Mouse (Mus musculus) kidney, postnatal 14 days (tissue): ENCODE measurements at regions not wholly inside any gene's neighbourhood (a gene's known extent, or its start where the extent isn't known, plus 50 kb on each side); places are given as distances from the start of the nearest gene placed in this dataset.
A peak's percentile ranks its signal among the peaks of the same experiment; 100 is the strongest.

ENCODE experiments used
- DNase-seq: peaks from one replicate; pipeline ENCODE4 v3.0.0; 2022; ENCODE audit warnings: mixed read lengths

DNA sequence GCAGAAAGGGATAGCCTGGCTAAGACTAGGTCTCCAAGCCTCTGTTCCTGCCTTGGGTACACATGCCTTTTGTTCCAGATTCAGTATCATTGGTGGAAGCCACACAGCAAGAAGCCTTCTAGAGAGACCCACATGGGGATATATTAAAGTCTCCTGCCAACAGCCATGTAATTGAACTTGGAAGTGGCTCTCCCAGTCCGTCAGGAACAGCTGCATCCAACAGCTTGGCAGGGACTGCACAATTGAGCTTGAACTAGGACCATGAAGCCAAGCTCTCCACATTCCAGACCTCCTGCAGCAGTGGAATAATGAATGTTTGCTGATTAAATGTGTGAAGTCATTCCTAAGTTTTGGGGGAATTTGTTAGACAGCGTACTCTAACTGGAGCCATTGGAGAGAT is 94.5 kb downstream of the Gpr139 start:
- DNase-seq, result no peak

DNA sequence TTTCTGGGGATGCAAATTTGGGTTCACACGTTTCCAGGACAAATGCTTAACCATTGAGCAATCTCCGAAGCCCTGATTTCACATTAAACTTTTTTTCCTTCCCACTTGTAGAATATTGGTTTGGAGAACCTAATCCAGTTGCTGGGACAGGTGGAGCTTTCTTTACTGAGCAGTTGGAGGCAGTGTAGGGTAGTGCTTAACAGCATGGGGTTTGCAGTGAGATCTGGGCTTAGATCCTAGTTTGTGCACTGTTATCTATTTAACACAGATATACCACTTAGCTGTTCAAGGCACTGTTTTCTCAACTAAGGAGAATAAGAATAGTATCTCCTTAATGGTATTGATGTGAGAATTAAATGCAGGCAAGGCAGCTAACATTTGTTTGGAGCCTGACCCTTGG is 93.5 kb upstream of the Gprc5b start:
- no peak for DNase-seq

DNA sequence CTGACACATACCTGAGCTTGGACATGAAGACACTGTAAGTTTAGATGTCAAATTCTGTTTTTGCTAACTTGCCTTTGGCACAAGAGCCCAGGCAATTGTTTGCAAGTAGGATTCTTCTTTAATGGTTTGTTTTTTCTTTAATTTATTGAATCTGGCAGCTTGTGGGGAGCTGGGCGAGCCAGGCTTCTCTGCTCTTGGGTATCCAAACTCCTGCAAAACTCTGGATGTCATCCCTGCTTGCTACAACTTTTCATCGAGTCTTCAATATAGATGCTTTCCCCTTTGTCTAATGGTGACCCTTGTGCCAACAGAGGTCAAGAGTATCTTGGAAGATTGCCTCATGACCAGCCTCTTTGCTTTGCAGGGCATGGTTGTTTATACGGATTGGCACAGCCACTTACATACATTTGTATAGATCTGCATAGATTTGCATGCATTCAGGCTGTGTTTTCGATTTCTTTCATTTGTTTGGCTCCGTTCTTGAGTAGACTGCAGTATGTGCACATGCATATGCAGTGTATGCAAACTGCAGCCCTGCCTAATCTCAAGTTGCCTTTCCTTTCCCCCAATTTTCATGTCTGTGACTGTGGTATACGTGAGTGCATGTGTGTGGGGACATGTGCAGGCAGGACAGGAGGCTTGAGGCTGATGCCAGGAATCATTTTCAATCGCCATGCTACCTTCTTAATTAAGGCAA is 92.9 kb upstream of the Gprc5b start:
- no peak for DNase-seq

DNA sequence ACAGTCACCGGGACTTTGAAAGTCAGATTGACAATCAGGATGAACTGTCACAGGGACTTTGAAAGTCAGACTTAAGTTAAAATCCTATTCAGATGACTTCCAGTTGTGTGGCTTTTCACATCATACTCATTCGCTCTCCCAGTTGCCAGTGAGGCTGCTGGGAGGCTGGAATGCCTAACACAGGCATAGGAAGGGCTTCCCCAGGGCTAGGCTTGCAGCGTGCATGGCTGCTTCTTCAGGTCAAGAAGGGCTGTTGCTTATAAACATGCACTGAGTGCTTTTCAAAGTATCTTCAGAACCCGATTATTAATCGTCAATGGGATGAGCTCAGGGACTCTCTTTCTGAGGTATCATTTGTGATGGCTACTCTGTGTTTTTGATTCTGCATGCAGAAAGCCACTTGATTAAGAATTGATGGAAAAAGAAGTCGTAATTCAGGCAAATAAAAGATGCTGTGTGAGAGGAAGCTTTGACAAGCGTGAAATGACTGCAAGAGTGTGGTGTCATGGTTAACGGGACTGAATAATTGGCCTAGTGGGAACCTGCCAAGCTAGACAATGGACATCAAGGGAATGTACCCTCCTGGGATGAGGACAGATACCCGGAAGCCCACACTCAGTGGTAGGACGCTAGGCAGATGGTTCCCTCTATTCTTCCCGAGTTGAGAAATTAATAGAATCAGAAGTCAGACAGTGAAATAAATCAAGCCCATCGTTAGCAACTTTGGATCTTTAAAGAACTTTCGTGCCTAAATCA is 90.9 kb upstream of the Gprc5b start:
- no peak for DNase-seq

DNA sequence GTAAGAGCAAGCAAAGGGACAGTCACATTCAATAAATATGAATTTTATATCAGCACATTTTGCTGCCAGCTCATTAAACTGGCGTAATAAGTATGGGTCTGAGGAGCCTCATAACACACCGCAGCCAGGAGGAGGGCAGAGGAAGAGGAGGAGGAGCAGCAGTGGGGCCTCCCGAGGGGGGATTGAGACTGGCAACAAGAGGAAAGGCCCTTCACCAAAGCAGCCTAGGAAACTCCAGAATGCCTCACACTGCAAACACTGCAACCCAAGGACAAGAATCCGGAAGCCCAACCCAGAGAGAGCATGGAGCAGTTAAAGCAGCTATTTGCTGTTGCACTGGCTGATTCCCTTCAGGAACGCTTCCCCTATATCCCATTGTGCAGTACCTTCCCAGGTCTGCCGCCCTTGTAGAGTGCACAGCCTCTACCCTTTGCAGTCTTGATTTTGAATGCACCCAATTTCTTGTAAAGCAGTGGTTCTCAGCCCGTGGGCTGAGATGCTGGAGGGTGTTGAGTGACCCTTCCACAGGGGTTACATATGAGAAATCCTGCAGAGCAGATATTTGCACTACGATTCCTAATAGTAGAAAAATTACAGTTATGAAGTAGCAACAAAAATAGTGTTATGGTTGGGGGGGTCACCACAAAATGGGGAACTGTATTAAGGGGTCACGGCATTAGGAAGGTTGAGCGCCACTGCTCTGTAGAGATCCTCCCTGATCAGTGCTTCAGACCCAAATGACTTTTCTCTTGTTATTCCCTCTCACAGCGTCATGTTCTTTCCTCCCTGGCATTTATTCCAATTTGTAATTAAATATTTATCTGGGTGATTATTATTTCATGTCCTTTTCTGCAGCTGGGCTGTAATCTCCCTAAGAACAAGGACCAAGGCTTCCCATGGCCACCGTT is 82.0 kb upstream of the Gprc5b start:
- DNase-seq, result peak; percentile 46

DNA sequence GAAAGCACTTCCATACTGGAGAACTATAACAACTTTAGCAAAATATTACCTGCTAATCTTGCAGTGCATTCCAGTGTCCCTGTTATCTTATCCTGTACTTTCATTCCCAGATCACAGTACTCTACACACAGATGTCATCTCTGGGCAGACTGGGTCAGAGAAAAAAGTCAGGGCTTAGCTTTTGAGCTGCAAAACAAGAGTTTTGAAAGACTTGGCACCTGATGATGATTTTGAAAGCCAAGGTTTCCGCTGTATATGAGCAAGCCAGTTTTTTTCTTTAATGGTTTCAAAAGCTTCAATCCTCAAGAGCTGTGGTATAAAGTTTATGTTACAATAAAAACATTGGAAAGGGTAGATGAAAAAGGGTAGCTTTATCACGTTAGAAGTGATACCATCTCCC is 71.0 kb upstream of the Gprc5b start:
- DNase-seq, result no peak
